Mouse (Mus musculus): ENCODE data around the gene Tifa. TPM values are rescaled to one million over a fixed set of nuclear protein-coding genes. Genes with fewer than 3 reads are reported as not detected.
A peak's percentile ranks its signal among the peaks of the same experiment; 100 is the strongest.

Tifa gene
- polyA plus RNA-seq (2012; rRNA removed) = 7.7 and 9.1 TPM in 2 replicates

DNA sequence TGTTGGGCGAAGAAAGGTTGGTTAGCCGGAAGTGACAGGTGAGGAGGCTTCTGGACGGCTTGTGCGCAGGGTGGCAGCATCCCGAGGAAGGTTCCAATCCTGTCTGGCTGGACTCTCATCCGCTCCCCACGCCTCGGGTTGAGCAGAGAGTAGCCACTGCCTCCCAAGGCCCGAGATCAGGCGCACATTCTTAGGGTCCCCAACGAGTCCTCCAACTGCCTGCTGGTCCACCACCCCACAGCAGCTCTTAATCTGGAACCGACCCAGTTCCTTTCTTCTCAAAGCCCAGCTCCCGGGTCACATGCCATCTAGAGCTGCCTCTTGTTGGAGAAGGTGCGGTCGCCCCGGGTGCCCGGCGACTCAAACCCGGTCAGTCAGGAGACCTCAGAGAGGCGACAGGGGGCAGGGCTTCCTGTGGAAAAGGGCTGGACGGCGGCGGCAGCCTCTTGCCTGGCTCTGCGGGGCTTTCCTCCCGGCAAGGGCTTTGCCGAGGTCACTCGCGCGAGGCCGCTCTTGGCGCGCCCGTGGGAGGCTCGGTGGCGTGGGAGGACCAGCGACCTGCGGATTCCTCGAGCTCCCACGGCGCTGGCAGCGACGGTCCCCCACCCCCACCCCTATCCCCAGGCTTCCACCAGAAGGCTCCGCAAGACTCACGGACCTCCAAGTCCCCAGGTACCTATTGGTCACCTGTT, at the start of gene Tifa:
Gene Tifa, plus strand, starts transcription at position 306 of the 692 bp plus-strand sequence.
- Histone ChIP-seq H3K4me3 (ENCODE audit: insufficient read depth, low read length) (peak within 1 kb of the TSS; percentile 57), H3K4me1 (ENCODE audit: control insufficient read depth, insufficient read depth, low read length) (no peaks in the 10 kb centered on the region), H3K27ac (ENCODE audit: insufficient read depth, low read length) (no peak within 1 kb of the TSS)
- TF ChIP-seq POLR2A (IDR thresholded peaks at IDR 0.05; ENCODE audit: extremely low read depth, insufficient read depth, low read length) (0 out of 2 replicates have a peak, but pooled peaks have one; percentile 23), CTCF (IDR thresholded peaks at IDR 0.05; ENCODE audit: extremely low read depth, insufficient read depth, low read length) (no peak)

DNA sequence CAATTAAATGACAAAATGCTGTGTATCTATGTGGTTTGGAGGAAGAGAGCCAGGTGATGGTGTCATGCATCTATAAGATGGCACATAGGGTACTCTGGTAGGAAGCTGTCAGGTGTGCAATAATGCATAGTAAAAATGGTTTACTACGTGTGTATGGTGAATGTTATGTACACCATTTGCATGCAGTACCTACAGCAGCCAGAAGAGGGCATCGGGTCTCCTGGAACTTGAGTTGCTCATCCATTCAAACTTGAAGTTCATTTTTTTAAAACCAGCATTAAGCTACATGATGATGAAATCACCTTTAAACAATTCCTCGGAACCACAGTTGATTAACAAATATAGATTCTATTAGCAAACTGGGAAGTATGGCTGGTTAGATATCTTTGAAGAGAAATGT, 48.1 kb upstream of the Tifa start:
- H3K4me1 ChIP-seq (ENCODE audit: control insufficient read depth, insufficient read depth, low read length) = no peaks in the 10 kb centered on the region
- TF ChIP-seq CTCF (IDR thresholded peaks at IDR 0.05; ENCODE audit: extremely low read depth, insufficient read depth, low read length) (no peak; the same call in 1 of the 2 replicates), POLR2A (IDR thresholded peaks at IDR 0.05; ENCODE audit: extremely low read depth, insufficient read depth, low read length) (no peak)
- H3K27ac ChIP-seq (ENCODE audit: insufficient read depth, low read length) = no peak overlapping the region
- no peak overlapping the region for H3K4me3 ChIP-seq (ENCODE audit: insufficient read depth, low read length)

DNA sequence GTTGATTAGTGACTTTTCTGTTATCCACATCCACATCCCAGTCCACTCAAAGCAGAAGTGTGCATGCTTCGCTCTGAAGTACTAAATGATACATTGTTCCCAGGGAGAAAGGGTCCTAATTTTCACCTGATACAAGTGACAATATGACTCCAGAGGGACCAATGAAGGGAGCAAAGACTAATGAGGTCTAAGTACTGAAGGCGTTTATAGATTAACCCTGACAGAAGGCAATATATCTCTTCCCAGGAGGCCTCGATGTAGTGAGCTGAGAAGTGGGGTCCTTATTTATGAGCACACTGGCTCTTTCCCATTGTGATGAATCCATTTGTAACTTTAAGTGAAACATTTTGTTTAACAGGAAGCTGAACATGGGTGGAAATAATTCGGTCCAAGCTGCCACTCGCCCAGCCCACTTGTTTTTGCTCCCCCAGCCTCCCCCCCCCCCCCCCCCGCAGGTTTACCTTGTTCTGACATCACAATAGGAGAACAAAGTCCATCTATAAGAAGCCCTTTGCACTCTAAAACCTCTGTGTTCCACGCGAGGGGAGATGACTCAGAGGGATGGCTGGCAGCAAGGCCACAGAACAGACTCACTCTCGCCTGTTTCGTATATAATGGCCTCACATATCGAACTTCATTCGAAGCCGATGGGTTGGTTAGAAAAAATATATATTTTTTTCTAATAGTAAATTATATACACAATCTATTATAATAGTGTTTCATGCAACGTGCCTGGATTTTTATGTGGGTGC, 45.8 kb upstream of the Tifa start:
- TF ChIP-seq CTCF (IDR thresholded peaks at IDR 0.05; ENCODE audit: extremely low read depth, insufficient read depth, low read length) (no peak), POLR2A (IDR thresholded peaks at IDR 0.05; ENCODE audit: extremely low read depth, insufficient read depth, low read length) (no peak)
- no peaks in the 10 kb centered on the region for H3K4me1 ChIP-seq (ENCODE audit: control insufficient read depth, insufficient read depth, low read length)
- H3K27ac ChIP-seq (ENCODE audit: insufficient read depth, low read length) = no peak overlapping the region

DNA sequence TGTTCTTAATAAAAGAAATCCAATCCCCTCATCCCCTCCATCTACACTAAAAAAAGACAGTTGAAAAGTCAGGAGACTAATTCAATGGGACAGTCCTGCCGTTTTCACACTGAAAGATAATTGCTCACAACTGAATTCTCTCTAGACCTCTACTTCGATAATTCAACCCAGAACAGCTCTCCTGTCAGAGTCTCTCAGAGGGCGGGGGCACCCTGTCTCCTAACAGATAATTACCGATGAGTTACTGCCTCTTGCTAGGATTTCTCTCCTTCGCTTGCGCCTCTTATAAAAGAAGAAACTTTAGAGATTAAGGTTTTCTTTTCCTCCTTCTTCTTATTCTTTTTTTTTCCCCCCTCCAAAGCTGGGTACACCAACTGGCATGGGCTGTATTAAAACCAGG, 44.1 kb upstream of the Tifa start:
- no peak overlapping the region for H3K4me3 ChIP-seq (ENCODE audit: insufficient read depth, low read length)
- TF ChIP-seq POLR2A (IDR thresholded peaks at IDR 0.05; ENCODE audit: extremely low read depth, insufficient read depth, low read length) (no peak), CTCF (IDR thresholded peaks at IDR 0.05; ENCODE audit: extremely low read depth, insufficient read depth, low read length) (no peak)
- no peak overlapping the region for H3K27ac ChIP-seq (ENCODE audit: insufficient read depth, low read length)
- H3K4me1 ChIP-seq (ENCODE audit: control insufficient read depth, insufficient read depth, low read length) = no peaks in the 10 kb centered on the region

More for the DNA sequence above, 45.8 kb upstream of the Tifa start:
- no peak overlapping the region for H3K4me3 ChIP-seq (ENCODE audit: insufficient read depth, low read length)

- Histone ChIP-seq H3K4me1 (ENCODE audit: control insufficient read depth, insufficient read depth, low read length) (no peaks in the 10 kb centered on the region), H3K27ac (ENCODE audit: insufficient read depth, low read length) (no peak overlapping the region), H3K4me3 (ENCODE audit: insufficient read depth, low read length) (no peak overlapping the region)
- TF ChIP-seq POLR2A (IDR thresholded peaks at IDR 0.05; ENCODE audit: extremely low read depth, insufficient read depth, low read length) = no peak
- TF ChIP-seq CTCF (IDR thresholded peaks at IDR 0.05; ENCODE audit: extremely low read depth, insufficient read depth, low read length) = no peak
These were observed 43.5 kb upstream of the Tifa start for GRCm38 (mm10) chr3:127745911-127746640.

DNA sequence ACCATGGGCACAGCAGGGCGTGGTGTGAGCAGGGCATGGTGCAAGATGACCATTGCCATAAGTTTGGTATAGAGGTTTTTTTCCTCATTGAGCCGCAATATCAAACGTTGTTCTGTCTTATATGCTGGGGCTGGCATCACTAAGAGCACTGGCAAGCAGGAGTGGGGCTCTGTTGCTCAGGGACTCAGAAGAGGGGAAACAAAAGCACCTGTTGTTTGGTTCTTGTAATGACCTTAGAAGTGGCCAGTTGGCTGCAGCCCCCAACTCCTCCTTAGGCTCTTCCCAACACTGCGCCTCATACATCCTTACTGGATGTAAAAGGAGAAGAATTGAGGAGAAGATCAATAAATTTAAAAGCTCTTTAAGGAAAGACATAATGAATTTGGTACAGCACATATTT, 41.0 kb upstream of the Tifa start:
- no peak for TF ChIP-seq POLR2A (IDR thresholded peaks at IDR 0.05; ENCODE audit: extremely low read depth, insufficient read depth, low read length)
- no peak for TF ChIP-seq CTCF (IDR thresholded peaks at IDR 0.05; ENCODE audit: extremely low read depth, insufficient read depth, low read length)
- no peak overlapping the region for H3K4me3 ChIP-seq (ENCODE audit: insufficient read depth, low read length)
- no peak overlapping the region for H3K27ac ChIP-seq (ENCODE audit: insufficient read depth, low read length)
- H3K4me1 ChIP-seq (ENCODE audit: control insufficient read depth, insufficient read depth, low read length) = no peaks in the 10 kb centered on the region

DNA sequence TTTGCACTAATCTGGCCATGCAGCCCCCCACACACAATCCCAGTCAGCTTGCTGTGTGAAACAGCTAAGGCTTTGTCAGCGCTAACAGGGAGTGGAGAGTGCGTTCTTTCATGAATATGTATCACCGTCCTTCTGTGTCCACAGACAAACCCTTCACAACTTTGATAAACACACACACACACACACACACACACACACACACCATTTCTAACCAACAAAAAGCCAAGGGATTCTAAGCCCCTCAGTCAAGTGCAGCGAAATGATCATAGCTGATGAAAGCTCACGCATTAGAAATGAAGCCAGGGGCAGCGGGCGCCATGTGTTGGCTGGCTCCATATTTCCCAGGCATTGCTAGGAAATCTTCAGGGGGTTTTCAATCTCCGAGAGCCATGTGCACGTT, 40.3 kb upstream of the Tifa start:
- no peaks in the 10 kb centered on the region for H3K4me1 ChIP-seq (ENCODE audit: control insufficient read depth, insufficient read depth, low read length)
- H3K27ac ChIP-seq (ENCODE audit: insufficient read depth, low read length) = no peak overlapping the region
- H3K4me3 ChIP-seq (ENCODE audit: insufficient read depth, low read length) = no peak overlapping the region
- TF ChIP-seq POLR2A (IDR thresholded peaks at IDR 0.05; ENCODE audit: extremely low read depth, insufficient read depth, low read length) (no peak), CTCF (IDR thresholded peaks at IDR 0.05; ENCODE audit: extremely low read depth, insufficient read depth, low read length) (no peak)

- H3K27ac ChIP-seq (ENCODE audit: insufficient read depth, low read length) = no peak overlapping the region
- TF ChIP-seq POLR2A (IDR thresholded peaks at IDR 0.05; ENCODE audit: extremely low read depth, insufficient read depth, low read length) = no peak
- TF ChIP-seq CTCF (IDR thresholded peaks at IDR 0.05; ENCODE audit: extremely low read depth, insufficient read depth, low read length) = no peak
- no peak overlapping the region for H3K4me3 ChIP-seq (ENCODE audit: insufficient read depth, low read length)
- H3K4me1 ChIP-seq (ENCODE audit: control insufficient read depth, insufficient read depth, low read length) = no peaks in the 10 kb centered on the region
These were observed 39.5 kb upstream of the Tifa start for GRCm38 (mm10) chr3:127749981-127750562.

- Histone ChIP-seq H3K4me1 (ENCODE audit: control insufficient read depth, insufficient read depth, low read length) (no peaks in the 10 kb centered on the region), H3K4me3 (ENCODE audit: insufficient read depth, low read length) (no peak overlapping the region), H3K27ac (ENCODE audit: insufficient read depth, low read length) (no peak overlapping the region)
- no peak for TF ChIP-seq CTCF (IDR thresholded peaks at IDR 0.05; ENCODE audit: extremely low read depth, insufficient read depth, low read length)
- no peak for TF ChIP-seq POLR2A (IDR thresholded peaks at IDR 0.05; ENCODE audit: extremely low read depth, insufficient read depth, low read length)
These were observed 33.1 kb upstream of the Tifa start for GRCm38 (mm10) chr3:127756458-127756857.
